Mouse (Mus musculus): ENCODE measurements around the gene Rad18. TPM values are rescaled to one million over a fixed set of nuclear protein-coding genes. Genes with fewer than 3 reads are reported as not detected.

The Rad18 gene
- total and polyA plus RNA-seq, 3 experiments, result 21.1 to 37.7 (median 37.1) TPM

DNA sequence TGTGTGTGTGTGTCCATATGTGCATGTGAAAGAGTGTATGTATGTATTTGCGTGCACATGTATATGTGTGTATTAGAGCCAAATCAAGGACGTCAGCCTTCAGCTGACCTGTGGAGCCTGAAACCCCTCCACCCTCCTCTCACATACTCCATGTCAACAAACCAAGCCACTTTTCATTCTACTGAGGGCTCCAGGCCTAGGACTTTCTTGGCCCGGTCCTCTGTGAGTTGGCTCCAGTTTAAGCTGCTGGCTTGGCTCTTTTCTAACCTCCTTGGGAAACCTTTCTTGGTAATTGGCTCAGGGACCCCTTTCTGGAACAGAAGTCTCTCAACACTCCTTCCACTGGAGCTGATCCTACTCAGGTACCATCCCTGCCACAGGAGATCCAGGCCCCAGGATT is 40.0 kb upstream of the Rad18 start:
- H3K4me2 ChIP-seq (ENCODE audit: insufficient read depth, low read depth, poor library complexity, severe bottlenecking), result no peak overlapping the region
- in situ Hi-C loops (cut with MboI; ENCODE audit: low pct_ligation_motif_present, low pct_unique_long_range_greater_than_20kb, low sequenced_read_pairs), result no loop called here
- peaks cover 6 to 17% of the 10 kb centered on the region in 2 experiments for H3K4me1 ChIP-seq (ENCODE audit: control insufficient read depth in 1 of 2, insufficient read depth in 2 of 2)

DNA sequence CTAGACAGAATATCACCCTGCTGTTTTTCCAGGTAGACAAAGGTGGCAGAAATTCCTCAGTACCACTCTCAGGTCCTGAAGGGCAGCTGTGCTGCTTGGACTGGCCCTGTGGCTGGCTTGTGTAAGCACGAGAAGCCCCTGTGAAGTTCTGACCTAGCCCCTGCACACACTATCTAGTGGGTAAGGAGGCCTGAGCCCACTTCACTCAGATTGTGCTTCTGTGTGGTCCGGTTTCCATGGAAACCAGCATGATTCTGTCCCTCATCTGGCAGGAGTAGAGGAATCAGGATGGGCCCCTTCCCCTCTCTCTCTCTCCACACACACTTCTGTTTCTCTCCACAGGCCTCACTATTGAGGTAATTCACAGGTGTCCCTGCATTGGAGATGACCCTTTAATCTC is 38.6 kb upstream of the Rad18 start:
- H3K9ac ChIP-seq (ENCODE audit: insufficient read depth, low read depth), result no peak overlapping the region
- in situ Hi-C loops (cut with MboI; ENCODE audit: low pct_ligation_motif_present, low pct_unique_long_range_greater_than_20kb, low sequenced_read_pairs), result no loop called here

More for the DNA sequence above, 40.0 kb upstream of the Rad18 start:
- Histone ChIP-seq H3K9me3 (replicated peaks; ENCODE audit: low read length) (no peaks in the 10 kb centered on the region), H3K9ac (ENCODE audit: insufficient read depth, low read depth) (no peak overlapping the region), H3K27ac (ENCODE audit: insufficient read depth, low read depth) (no peak overlapping the region), H3K36me3 (replicated peaks in 1 of 2; ENCODE audit: control insufficient read depth in 1 of 2, insufficient read depth in 1 of 2, low read length in 1 of 2) (peaks cover 0 to 27% of the 10 kb centered on the region in 2 experiments), H3K27me3 (replicated peaks) (no peaks in the 10 kb centered on the region), H3K4me3 (replicated peaks in 1 of 3; ENCODE audit: low read depth in 2 of 3, low read length in 2 of 3, poor library complexity in 1 of 3) (no peak overlapping the region), H3K79me2 (replicated peaks; ENCODE audit: control insufficient read depth, extremely low read depth, insufficient read depth, poor library complexity, severe bottlenecking) (no peaks in the 10 kb centered on the region)
- DNase-seq (ENCODE audit: extremely low read depth), result no peak
- dilution Hi-C loops (cut with MboI; ENCODE audit: extremely low pct_ligation_motif_present, extremely low pct_unique_long_range_greater_than_20kb, low sequenced_read_pairs), result no loop called here
- TF ChIP-seq MEF2A (IDR thresholded peaks at IDR 0.05; ENCODE audit: borderline replicate concordance, low read depth, low read length) (no peak), CHD2 (IDR thresholded peaks at IDR 0.05; ENCODE audit: low read length) (no peak), RCOR1 (conservative IDR thresholded peaks at IDR 0.05; ENCODE audit: low read depth, low read length) (no peak), GABPA (IDR thresholded peaks at IDR 0.05; ENCODE audit: insufficient replicate concordance, low read depth, low read length) (no peak), MXI1 (IDR thresholded peaks at IDR 0.05; ENCODE audit: low read depth, low read length) (no peak), MAZ (IDR thresholded peaks at IDR 0.05; ENCODE audit: low read depth, low read length) (no peak), KAT2A (IDR thresholded peaks at IDR 0.05; ENCODE audit: insufficient replicate concordance, low read length) (no peak), JUND (conservative IDR thresholded peaks at IDR 0.05; ENCODE audit: low read depth, low read length) (no peak), NRF1 (IDR thresholded peaks at IDR 0.05; ENCODE audit: low read depth, low read length) (no peak)

More for the DNA sequence above, 38.6 kb upstream of the Rad18 start:
- Histone ChIP-seq H3K9me3 (replicated peaks; ENCODE audit: low read length) (no peaks in the 10 kb centered on the region), H3K4me1 (ENCODE audit: control insufficient read depth in 1 of 2, insufficient read depth in 2 of 2) (peaks cover 3 to 14% of the 10 kb centered on the region in 2 experiments; a peak in 3 of 4 replicates), H3K27ac (ENCODE audit: insufficient read depth, low read depth) (no peak overlapping the region), H3K36me3 (replicated peaks in 1 of 2; ENCODE audit: control insufficient read depth in 1 of 2, insufficient read depth in 1 of 2, low read length in 1 of 2) (peaks cover 0 to 27% of the 10 kb centered on the region in 2 experiments), H3K79me2 (replicated peaks; ENCODE audit: control insufficient read depth, extremely low read depth, insufficient read depth, poor library complexity, severe bottlenecking) (no peaks in the 10 kb centered on the region), H3K4me3 (replicated peaks in 1 of 3; ENCODE audit: low read depth in 2 of 3, low read length in 2 of 3, poor library complexity in 1 of 3) (no peak overlapping the region), H3K27me3 (replicated peaks) (no peaks in the 10 kb centered on the region), H3K4me2 (ENCODE audit: insufficient read depth, low read depth, poor library complexity, severe bottlenecking) (no peak overlapping the region)
- no peak for TF ChIP-seq ZMIZ1 (IDR thresholded peaks at IDR 0.05; ENCODE audit: low read depth, low read length)
- no peak for TF ChIP-seq ZKSCAN1 (IDR thresholded peaks at IDR 0.05; ENCODE audit: borderline replicate concordance, low read depth, low read length)
- no peak for TF ChIP-seq CHD2 (IDR thresholded peaks at IDR 0.05; ENCODE audit: low read length)
- TF ChIP-seq CTCF (conservative IDR thresholded peaks at IDR 0.05 in 1 of 2, IDR thresholded peaks at IDR 0.05 in 1 of 2; ENCODE audit: low read depth in 2 of 2, low read length in 2 of 2), result no peak
- TF ChIP-seq MAFK (IDR thresholded peaks at IDR 0.05; ENCODE audit: insufficient replicate concordance, low read length), result no peak
- TF ChIP-seq SMC3 (IDR thresholded peaks at IDR 0.05; ENCODE audit: low read depth, low read length), result no peak
- TF ChIP-seq NELFE (IDR thresholded peaks at IDR 0.05; ENCODE audit: low read depth, low read length), result no peak
- no peak for TF ChIP-seq ZNF384 (IDR thresholded peaks at IDR 0.05; ENCODE audit: low read depth, low read length)
- no peak for TF ChIP-seq USF1 (IDR thresholded peaks at IDR 0.05; ENCODE audit: low read depth, low read length)
- TF ChIP-seq JUN (IDR thresholded peaks at IDR 0.05; ENCODE audit: insufficient read depth, low read depth, low read length), result no peak
- TF ChIP-seq GABPA (IDR thresholded peaks at IDR 0.05; ENCODE audit: insufficient replicate concordance, low read depth, low read length), result no peak
- no peak for TF ChIP-seq MEF2A (IDR thresholded peaks at IDR 0.05; ENCODE audit: borderline replicate concordance, low read depth, low read length)
- no peak for TF ChIP-seq MAZ (IDR thresholded peaks at IDR 0.05; ENCODE audit: low read depth, low read length)
- no peak for TF ChIP-seq ELF1 (IDR thresholded peaks at IDR 0.05; ENCODE audit: low read depth, low read length)
- TF ChIP-seq RAD21 (IDR thresholded peaks at IDR 0.05; ENCODE audit: low read depth, low read length), result no peak
- no peak for TF ChIP-seq HCFC1 (IDR thresholded peaks at IDR 0.05; ENCODE audit: low read depth, low read length)
- no peak for DNase-seq (ENCODE audit: extremely low read depth)
- dilution Hi-C loops (cut with MboI; ENCODE audit: extremely low pct_ligation_motif_present, extremely low pct_unique_long_range_greater_than_20kb, low sequenced_read_pairs), result no loop called here
